Mouse (Mus musculus) left cerebral cortex, postnatal 14 days (tissue): Measurements from ENCODE around the gene Sec24b. TPM values are rescaled to one million over a fixed set of nuclear protein-coding genes. Genes with fewer than 3 reads are reported as not detected.
A peak's percentile ranks its signal among the peaks of the same experiment; 100 is the strongest.

Experiments used
- DNase-seq, 2 experiments: peaks; one replicate each; pipeline ENCODE4 v3.0.0; 2021 to 2022; ENCODE audit warnings: low spot score in 2 of 2, mixed read lengths in 1 of 2
- intact Hi-C: fragments of 180-260 bp; cut with DNase I; formaldehyde crosslinking; loops from one replicate; pipeline ENCODE4 v1.15.1; 2025
- total RNA-seq, 2 experiments: library from RNA; stranded (reverse); gene quantifications; 2 replicates each; pipeline ENCODE4 v1.2.3; 2021

Gene Sec24b
- total RNA-seq, 2 experiments from 2014 or later: 54.1 to 61.9 TPM

DNA sequence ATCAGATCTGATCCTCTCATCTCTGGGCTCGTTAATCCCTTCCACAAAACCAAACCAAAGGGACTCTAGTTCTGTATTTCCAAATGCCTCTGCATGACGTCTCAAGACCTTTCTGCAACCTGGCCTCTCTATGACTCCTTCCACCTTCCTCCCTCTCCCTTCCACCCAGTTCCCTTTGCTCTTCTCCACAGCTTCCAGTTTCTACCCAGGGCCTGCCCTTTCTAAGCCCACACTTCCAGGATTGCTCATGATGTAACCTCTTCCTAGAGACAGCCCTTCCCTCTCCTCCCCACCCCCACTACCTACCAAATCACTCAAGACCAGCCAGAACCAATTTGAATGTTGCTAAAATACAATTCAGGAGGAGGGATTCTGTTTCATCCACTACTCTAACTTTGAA lies 2.9 kb downstream of the Sec24b start:
- DNase-seq: no peak
- intact Hi-C loops: loop anchor here (5.0 kb wide), 1 partner anchor 41 kb away; no protein-coding TSS in a partner anchor

DNA sequence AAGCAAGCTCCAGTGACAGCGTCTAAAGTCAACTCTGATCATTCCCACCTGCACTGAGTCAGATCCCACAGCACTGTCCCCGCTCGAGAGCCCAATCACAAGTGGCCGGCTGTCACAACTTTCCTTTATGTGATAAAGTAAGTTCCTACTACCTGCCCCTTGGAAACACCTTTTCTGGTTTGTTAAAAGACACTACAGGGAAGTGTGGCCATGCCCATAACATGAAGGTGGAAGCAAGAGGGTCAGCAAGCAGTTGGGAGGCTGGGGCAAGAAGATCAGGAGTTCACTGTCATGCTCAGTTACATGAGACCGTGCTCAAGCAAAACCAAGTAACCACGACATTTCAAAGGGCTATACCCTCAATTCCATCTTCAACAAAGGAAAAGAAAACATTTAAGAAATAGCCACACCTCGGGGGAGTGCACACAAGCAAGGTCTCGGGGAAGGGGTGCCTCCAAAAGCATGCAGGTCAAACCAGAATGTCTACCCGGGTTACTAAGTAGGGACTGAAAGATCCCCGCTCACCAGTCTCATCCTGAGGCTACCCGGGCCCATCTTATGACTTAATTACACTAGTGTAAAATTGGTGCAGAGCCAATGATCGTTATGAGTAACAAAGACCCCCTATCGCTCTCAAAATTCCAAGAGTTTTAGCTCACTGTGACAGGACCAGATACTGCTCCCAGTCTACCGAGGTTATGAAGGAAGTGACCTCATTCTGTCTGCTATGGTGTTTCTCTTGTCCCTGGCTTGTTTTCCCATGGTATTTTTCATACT lies 3.6 kb downstream of the Sec24b start:
- DNase-seq: no peak
- intact Hi-C loops: loop anchor here (5.0 kb wide), 1 partner anchor 40 kb away; no protein-coding TSS in a partner anchor

DNA sequence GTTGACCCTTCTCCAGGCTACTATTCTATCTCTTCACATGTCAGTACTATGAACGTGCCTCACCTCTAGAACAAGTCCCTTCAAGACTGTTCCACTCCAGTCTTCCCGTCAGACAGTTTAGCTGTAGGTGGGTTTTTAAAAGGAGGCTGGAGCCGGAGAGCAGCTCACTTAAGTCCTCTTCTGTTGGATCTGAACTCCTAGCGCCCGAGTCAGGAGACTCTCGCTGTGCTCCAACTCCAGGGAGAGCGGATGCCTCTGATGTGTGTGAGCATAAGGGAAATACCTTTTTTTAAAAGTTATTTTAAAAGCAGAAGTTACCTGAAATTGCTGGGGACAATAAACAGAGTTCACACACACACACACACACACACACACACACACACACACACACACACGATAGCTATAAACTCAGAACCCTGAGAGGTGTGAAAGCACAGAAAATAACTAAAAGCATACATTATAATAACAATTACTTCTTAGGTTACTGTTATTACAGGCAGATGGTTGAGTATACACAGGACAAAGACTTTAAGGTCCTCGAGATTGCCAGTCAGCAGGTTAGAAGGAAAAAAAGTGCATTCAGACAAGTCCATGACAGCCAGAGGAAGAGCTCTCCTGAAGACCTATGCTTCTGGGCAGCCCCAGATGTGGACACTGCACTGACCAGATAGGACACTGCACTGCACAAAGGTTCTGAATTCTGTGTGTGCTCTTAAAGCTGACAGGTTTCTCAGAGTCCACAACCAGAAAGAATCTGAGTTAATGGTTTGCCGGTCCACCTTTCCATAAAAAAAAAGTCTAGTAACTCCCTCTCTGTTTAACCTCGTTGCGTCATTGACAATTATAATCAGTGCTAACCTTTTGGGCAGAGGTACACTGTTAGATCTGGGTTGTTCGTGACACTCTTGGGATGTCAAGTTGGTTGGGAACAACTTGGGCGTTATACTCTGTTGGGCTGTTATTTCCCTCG lies 5.7 kb downstream of the Sec24b start:
- intact Hi-C loops: loop anchor here (5.0 kb wide), 1 partner anchor 38 kb away; no protein-coding TSS in a partner anchor

DNA sequence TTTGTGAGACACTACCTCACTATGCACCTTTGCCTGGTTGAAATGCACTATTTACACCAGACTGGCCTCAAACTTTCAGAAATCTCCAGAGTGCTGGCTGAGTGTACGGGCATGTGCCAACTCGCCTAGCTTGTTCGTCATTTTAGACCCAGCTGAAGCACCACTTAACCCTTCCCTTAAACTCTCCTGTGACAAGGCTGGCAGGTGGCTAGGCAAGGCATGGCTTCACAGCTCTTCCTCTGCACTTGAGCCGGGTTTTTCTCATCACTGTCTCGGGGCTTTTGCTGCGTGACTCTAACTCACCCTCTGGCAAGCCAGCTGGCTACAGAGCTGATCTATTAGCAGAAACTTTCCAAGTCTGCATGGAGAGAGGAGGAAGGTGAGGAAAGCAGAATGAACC lies 6.8 kb downstream of the Sec24b start:
- intact Hi-C loops: no loop called here
- DNase-seq: no peak

More for the DNA sequence above, 5.7 kb downstream of the Sec24b start:
- no peak for DNase-seq

DNA sequence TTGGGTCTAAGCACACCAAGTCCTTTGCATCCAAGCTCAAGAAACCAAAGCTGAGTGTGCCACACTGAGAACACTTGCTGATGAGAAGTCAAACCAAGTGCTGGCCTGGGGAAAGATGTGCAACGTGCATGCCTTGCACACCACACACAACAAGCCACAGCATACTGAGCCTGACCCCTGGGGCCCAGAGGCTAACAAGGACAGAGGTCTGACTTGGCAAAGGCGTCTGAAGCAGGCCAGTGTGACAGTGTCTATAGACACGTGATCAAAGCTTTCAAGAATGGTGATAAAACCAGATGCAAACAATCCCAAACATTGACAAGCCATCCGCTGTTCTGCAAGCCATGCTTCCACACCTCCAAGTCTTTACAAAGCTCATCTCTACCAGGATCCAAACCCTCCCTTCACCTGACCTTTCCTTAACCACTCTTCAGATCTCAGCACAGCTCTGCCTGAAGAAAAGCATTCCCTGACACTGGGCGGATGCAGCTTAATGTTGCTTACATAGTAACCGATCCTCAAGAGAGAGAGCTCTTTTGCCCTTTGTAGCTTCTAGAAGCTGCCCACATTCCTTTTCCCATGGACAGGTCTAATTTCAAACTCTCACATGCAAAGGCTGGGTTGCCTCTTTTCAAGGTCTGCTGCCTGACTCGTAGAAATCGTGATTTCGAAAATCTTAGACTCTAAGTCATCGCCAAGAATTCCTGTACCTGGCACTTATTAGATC lies 7.8 kb downstream of the Sec24b start:
- no peak for DNase-seq
- intact Hi-C loops: no loop called here

DNA sequence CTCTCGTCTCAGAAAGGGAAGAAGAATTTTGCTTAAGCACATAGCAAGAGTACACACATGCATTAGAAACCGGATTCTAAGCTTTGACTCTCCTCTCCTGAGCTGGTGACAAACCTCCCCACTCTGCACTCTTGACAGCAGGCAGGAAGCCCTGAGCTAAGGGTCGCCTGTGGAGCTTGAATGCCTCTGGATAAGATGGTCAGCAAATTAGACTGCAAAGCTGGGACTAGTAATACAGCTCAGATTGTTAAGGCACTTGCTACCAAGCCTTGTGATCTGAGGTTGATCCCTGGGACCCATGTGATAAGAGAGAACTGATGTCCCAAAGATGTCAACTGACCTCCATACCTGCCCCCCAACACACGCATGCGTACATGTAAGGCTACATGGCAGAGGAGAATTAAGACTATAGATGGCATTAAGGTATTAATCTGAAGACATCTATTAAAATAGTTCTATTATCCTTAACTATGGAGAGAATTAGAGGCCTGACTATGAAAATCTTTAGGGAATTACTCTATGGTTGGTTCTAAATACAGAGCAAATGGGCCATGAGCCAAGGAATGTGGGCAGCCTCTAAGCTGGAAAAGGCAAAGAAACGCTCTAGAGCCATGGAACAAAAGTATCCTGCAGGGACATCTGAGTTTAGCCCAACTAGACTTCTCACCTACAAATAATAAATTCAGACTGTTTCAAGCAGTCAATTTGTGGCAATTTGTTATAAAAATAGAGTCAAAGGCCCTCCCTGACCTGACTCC lies 8.6 kb downstream of the Sec24b start:
- intact Hi-C loops: no loop called here
- peak; percentile 63 to 72 for DNase-seq

DNA sequence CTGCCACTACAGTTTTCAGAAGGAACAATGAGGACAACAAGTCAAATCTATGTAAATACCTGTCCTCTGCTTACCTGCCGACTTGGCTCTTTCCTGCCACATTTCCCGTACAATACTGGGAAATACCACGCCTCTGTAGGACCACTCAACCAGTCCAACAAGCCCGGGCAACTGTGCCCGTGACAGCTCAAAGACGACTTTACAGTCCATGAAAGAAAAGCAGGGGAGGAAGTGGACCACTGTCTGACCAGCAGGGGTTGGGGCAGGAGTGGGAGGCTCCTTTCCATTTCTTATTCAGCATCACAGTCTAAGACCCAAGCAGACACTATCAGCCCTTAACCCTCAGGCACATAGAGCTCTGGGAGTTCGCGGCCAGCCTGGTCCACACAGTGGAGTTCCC lies 9.2 kb downstream of the Sec24b start:
- DNase-seq: no peak
- intact Hi-C loops: no loop called here

DNA sequence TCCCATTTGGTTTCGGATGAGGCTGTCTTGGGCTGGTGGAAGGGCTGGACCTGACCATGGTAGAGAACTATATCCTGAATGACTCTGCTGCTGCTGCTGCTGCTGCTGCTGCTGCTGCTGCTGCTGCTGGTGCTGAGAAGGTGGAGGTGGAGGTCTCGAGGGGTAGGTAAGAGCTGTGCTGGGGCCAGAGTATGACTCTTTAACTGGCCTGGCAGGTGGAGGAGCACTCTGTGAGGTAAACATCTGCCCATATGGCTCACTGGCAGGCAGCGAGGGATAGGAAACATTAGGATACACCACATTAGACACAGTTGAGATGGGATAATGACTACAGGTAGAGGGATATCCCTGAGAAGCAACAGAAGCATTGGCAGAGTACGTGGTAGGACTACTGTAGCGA lies 20.6 kb downstream of the Sec24b start:
- intact Hi-C loops: no loop called here
- DNase-seq: no peak

DNA sequence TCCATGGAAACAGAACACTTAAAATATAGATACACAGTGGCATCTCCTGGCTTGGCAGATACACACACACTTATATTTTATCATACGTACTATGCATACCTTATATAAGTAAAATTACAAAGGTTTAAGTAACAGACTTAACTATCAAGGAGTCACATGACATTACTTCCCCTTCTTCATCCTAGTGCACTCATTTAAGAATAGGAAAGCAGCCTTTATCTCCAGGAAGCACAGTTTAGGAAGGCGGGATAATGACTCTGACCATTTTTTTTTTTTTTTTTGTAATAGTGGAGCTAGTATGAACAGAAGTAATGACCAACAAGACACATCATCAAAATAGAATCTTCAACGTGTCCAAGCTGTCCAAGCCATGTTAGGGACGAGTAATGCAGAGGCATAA lies 21.3 kb downstream of the Sec24b start:
- intact Hi-C loops: no loop called here
- no peak for DNase-seq

DNA sequence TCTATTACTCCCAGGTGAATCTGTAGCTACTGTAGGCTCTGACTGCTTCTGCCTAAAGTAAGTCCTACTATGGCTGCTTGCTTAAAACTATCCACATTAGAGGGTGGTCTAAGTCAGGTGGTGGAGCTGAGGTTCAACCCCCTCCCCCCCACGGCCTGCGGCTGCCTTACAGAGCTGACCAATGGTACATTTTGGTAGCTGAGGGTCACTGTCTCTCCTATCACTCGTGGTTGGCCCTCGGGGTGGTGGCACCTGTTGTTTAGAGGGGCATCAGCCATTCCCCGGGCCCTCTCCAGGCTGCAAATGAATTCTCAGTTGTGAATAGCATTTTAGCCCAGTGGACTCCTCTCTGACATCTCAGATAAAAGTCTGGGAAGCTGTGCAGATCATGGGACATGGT lies 32.6 kb downstream of the Sec24b start:
- DNase-seq: no peak
- intact Hi-C loops: no loop called here

DNA sequence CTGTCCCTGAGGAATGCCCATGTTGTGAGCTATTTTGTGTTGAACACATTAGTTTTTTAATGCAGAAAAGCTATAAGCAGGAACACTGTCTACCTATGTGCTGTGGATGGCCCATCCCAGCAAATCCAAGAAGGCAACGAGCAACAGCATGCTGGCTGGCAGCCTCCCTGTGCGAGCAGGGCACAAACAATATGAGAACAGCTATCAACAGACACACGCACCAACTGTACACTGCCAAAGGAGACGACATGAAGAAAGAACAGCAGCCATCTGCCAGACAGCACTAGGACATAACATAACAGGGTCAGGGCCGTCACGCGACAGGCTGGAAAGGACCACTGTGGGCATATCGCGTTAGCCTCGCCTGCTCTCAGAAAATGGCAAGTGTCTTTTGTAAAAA lies 35.2 kb downstream of the Sec24b start:
- intact Hi-C loops: no loop called here
- no peak for DNase-seq

DNA sequence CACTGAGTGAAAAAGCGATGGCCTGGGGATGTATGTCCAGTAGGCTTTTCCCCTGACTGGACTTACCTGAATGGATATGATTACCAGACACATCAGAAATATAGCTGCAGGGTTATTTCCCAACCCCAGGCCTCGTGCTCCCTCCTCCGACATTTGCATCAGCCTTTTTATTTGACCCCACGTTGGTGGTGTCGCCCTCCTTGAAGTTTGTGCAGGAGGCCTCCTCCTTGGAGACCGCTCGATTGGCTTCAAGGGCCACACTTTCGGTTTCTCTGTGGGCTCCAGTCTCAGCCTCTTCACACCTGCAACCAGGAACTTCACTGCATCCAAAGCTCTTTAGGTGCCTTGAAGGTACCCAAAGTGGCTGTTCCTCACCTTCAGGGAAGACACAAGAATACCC lies 35.8 kb downstream of the Sec24b start:
- intact Hi-C loops: no loop called here
- DNase-seq: no peak

DNA sequence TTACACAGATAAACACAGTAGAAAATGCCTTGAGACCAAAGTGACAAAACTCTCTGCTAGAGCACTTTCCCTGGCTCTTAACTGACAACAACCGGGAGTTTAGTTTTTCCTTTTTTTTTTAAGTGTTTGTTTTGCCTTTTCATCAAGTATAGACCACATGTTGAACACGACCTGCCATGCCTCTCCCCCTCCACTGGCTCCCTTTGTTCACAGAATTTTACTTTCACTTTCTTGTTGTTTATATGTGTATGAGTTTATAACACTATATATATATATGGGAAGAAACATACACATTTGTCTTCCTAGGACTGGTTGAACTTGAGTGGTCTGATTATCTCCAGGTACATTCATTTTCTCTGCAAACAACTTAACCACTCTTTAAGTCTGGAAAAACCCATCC lies 48.4 kb downstream of the Sec24b start:
- intact Hi-C loops: no loop called here
- DNase-seq: no peak

DNA sequence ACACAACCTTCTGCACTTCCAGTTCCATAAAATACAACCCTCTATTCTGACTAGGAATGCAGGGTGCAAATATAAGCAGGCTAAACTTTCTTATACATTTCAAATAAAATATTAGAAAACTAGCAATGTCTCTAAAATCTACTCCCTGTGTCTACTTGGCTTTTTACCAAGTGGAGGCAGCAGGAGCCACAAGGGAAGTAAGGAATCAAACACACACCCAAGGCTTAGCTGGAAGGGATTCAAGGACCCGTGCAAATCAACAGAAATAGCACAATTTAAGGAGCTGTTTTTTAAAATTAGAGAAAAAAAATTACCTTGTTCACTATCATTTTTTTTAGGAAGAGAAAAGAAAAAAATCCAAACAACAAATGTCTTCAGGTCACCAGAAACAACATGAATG lies 50.1 kb downstream of the Sec24b start:
- DNase-seq: no peak
- intact Hi-C loops: no loop called here

DNA sequence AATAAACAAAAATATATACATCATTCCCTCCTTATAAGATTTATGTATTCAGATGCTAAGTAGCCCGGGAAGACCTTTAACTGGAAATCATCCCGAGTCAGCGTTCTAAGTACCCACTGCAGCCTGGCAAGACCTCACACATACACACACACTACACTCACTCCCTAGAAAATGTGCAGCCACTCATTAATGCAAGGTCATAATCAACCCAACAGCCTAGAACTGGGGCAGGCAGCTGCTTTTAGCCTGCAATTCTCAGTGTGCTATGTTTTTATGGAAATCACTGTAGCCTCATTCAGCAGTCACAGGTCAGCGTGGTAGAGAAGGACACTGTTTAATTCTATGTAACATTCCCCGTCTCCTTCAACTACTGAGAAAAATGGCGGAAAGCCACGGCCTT lies 55.2 kb downstream of the Sec24b start:
- intact Hi-C loops: no loop called here
- no peak for DNase-seq

DNA sequence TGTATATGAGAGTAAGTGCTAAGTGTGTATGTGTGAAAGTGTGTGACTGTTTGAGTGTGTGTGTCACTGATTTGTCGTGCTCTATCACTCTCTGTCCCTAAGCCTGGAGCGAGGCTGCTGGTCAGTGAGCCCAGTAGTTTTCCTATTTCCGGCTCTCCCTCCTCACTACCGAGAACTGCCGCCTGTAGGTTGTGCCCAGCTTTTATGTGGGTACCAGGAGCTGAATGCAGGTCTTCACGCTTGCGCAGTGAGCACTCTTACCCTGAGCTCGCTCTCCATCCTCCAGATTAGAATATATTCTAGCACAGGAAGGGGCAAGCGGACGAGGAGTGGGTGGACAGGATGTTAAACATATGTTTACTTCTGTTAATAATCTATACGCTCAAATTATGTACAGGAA lies 60.4 kb downstream of the Sec24b start:
- intact Hi-C loops: no loop called here
- no peak for DNase-seq

DNA sequence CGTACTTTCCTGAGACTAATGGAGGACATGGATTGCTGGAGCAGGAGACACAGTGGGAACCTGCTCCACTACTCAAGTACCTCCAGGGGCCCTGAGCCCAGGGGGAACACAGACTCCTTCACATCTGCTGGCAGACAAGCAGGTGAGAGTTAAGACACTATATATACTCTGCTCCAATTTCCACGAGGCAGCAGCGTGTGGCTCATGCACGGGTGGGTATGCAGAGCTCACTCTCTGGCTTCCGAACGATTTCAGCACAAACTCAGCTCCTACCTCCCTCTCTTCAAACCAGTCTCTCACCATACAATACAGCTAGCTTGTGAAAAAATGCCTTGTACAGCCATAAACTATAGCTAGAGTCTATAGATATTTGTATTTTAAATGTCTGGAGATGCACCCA lies 62.8 kb downstream of the Sec24b start:
- peak; percentile 37 to 57 for DNase-seq
- intact Hi-C loops: no loop called here

DNA sequence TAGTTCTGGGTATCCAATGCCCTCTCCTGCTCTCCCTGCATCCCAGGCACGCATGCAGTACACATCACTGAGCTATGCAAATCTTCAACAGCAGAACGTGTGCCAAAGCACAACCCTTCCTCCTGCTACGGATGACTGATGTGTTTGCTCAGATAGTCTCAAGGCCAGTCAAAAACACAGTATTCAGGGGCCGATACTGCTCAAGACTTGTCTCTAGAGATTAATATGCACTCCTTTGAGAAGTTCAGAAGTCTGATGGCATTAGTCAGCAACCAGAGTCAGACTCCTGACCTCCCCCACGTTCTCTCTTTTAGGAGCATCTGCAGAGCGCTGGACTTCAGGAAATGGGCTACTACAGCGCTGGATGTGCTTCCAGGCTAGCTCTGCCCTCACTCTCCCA lies 63.4 kb downstream of the Sec24b start:
- DNase-seq: no peak
- intact Hi-C loops: no loop called here

DNA sequence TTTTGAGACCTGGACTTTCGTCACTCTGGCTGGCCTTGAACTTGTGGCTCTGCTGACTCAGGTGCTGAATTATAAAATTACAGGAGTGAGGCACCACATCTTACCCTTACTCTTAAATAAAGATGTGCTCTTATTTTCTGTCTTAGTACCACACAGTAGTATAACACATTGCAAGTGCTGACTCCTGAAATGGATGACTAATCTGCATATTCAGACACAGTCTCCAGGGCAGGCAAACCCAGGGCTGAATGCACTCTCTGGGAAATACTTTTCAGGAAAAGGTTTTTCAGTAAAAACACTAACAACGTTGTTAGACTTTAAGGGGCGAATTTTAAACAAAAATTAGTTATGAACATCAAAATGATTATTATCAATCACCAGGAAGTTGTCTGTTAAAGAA lies 64.0 kb downstream of the Sec24b start:
- no peak for DNase-seq
- intact Hi-C loops: no loop called here
